Mouse (Mus musculus) gastrocnemius, postnatal 14 days (tissue): ENCODE measurements around the gene Rasgef1b. TPM values are rescaled to one million over a fixed set of nuclear protein-coding genes. Genes with fewer than 3 reads are reported as not detected.
A peak's percentile ranks its signal among the peaks of the same experiment; 100 is the strongest.
"Not testable (repeated sequence)": the region's sequence is repeated elsewhere in the genome, so short reads cannot be mapped to it uniquely, and the experiment has no call there.

Source experiments
- DNase-seq: peaks from one replicate; pipeline ENCODE4 v3.0.0; 2021; ENCODE audit warnings: mixed read lengths
- intact Hi-C: fragments of 180-260 bp; cut with DNase I; formaldehyde crosslinking; loops from one replicate; pipeline ENCODE4 v1.15.1; 2025; ENCODE audit warnings: low total_unique reads
- total RNA-seq, 2 experiments: library from RNA; stranded (reverse); gene quantifications; 2 replicates each; pipeline ENCODE4 v1.2.3; 2021

The Rasgef1b gene
- total RNA-seq, 2 experiments from 2014 or later = 1.2 to 1.7 TPM

GRCm38 (mm10) chr5:99248501-99248900 lies 480.4 kb downstream of the Rasgef1b start:
- intact Hi-C loops = loop anchor here (5.0 kb wide), 1 partner anchor 329 kb away; no protein-coding TSS in a partner anchor
- peak; percentile 92 for DNase-seq

- intact Hi-C loops = loop anchor here (5.0 kb wide), 1 partner anchor 329 kb away; no protein-coding TSS in a partner anchor
- DNase-seq = no peak
These were observed 480.9 kb downstream of the Rasgef1b start for GRCm38 (mm10) chr5:99247915-99248314.

- intact Hi-C loops = loop anchor here (5.0 kb wide), 1 partner anchor 330 kb away; no protein-coding TSS in a partner anchor
- no peak for DNase-seq
These were observed 481.4 kb downstream of the Rasgef1b start for GRCm38 (mm10) chr5:99247441-99247840.

- intact Hi-C loops = loop anchor here (5.0 kb wide), 1 partner anchor 330 kb away; no protein-coding TSS in a partner anchor
- no peak for DNase-seq
These were observed 481.9 kb downstream of the Rasgef1b start for GRCm38 (mm10) chr5:99246972-99247371.

- intact Hi-C loops = loop anchor here (5.0 kb wide), 1 partner anchor 35 kb away; no protein-coding TSS in a partner anchor
- no peak for DNase-seq
These were observed 486.7 kb downstream of the Rasgef1b start for GRCm38 (mm10) chr5:99241988-99242740.

GRCm38 (mm10) chr5:99240501-99240900 lies 488.4 kb downstream of the Rasgef1b start:
- intact Hi-C loops = loop anchor here (5.0 kb wide), 1 partner anchor 33 kb away; no protein-coding TSS in a partner anchor
- no peak for DNase-seq

- no peak for DNase-seq
- intact Hi-C loops = loop anchor here (5.0 kb wide), 1 partner anchor 32 kb away; no protein-coding TSS in a partner anchor
These were observed 489.2 kb downstream of the Rasgef1b start for GRCm38 (mm10) chr5:99239677-99240076.

- intact Hi-C loops = no loop called here
- DNase-seq = no peak
These were observed 490.7 kb downstream of the Rasgef1b start for GRCm38 (mm10) chr5:99238150-99238549.

GRCm38 (mm10) chr5:99236888-99237752 lies 491.7 kb downstream of the Rasgef1b start:
- intact Hi-C loops = no loop called here
- no peak for DNase-seq

GRCm38 (mm10) chr5:99236431-99236830 lies 492.4 kb downstream of the Rasgef1b start:
- intact Hi-C loops = no loop called here
- no peak for DNase-seq

- intact Hi-C loops = no loop called here
- DNase-seq = no peak
These were observed 494.6 kb downstream of the Rasgef1b start for GRCm38 (mm10) chr5:99234275-99234674.

- intact Hi-C loops = no loop called here
- no peak for DNase-seq
These were observed 495.7 kb downstream of the Rasgef1b start for GRCm38 (mm10) chr5:99233176-99233575.

- no peak for DNase-seq
- intact Hi-C loops = no loop called here
These were observed 496.5 kb downstream of the Rasgef1b start for GRCm38 (mm10) chr5:99232410-99232809.

GRCm38 (mm10) chr5:99230476-99230875 lies 498.4 kb downstream of the Rasgef1b start:
- intact Hi-C loops = no loop called here
- no peak for DNase-seq

- no peak for DNase-seq
- intact Hi-C loops = no loop called here
These were observed 501.5 kb downstream of the Rasgef1b start for GRCm38 (mm10) chr5:99227361-99227760.

- no peak for DNase-seq
- intact Hi-C loops = no loop called here
These were observed 504.3 kb downstream of the Rasgef1b start for GRCm38 (mm10) chr5:99224571-99225011.

- intact Hi-C loops = no loop called here
- DNase-seq = no peak
These were observed 504.9 kb downstream of the Rasgef1b start for GRCm38 (mm10) chr5:99223869-99224498.

- peak; percentile 38 for DNase-seq
- intact Hi-C loops = no loop called here
These were observed 510.5 kb downstream of the Rasgef1b start for GRCm38 (mm10) chr5:99218385-99218784.

GRCm38 (mm10) chr5:99216588-99217152 lies 512.2 kb downstream of the Rasgef1b start:
- DNase-seq, intact Hi-C loops: not testable (repeated sequence)
